12 mouse cellular contexts compared by ENCODE assay signal in the genomic region with DNA sequence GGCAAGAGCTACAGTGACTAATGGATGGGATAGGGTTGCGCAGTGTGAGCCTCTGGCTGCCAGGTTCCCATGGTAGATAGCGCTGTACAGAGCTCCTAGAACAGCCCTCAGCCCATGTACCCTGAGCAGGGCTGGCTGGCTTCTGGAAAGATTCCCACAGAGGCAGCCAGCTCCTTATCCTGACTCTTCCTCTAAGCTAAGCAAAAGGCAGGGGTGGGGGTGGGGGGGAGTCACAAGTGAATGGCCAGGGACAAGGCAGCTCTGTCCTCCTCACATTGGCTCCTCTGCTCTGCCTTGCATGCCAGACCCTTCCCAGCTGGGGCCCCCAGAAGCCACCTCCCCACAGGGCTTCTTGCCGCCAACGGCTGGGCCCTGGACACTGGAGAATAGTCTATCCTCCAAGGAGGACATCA. TPM values are rescaled to one million over a fixed set of nuclear protein-coding genes. Genes with fewer than 3 reads are reported as not detected.
DNase-seq lines count a peak whose midpoint lies in the region; ATAC-seq and TF ChIP-seq lines count a peak whose summit lies in the region.
"Had no signal": no experiment of that assay in that cellular context is flagged by ENCODE, and none has a peak within 500 bp of the region (broad histone marks: within the 10 kb centered on the region; RNA-seq: fewer than 3 reads in every experiment).

No protein-coding gene starts in this region.

- peak; percentile 25; the same call in 1 of the 2 replicates for ATAC-seq in heart, embryonic 14.5 days (ENCODE audit: insufficient number of reproducible peaks, insufficient read depth, low FRiP score, low read depth)
- peak; percentile 54; the same call in 1 of the 2 replicates for ATAC-seq in intestine, embryonic 16.5 days

- H3K79me3 ChIP-seq in C2C12 (ENCODE audit: low read depth): no peaks in the 10 kb centered on the region

- peak overlapping the region; percentile 2 for H3K9ac ChIP-seq in heart, embryonic 14.5 days (ENCODE audit: low read length)
- no peak overlapping the region for H3K9ac ChIP-seq in intestine, embryonic 16.5 days (ENCODE audit: low read depth, low read length)

- H3ac ChIP-seq in C2C12 (ENCODE audit: control insufficient read depth, insufficient read length, low read depth): no peak overlapping the region

- no peaks in the 10 kb centered on the region for H3K9me3 ChIP-seq in heart, embryonic 14.5 days (ENCODE audit: control insufficient read depth, low read length)
- H3K9me3 ChIP-seq in embryonic facial prominence, embryonic 10.5 days: no peaks in the 10 kb centered on the region
- no peaks in the 10 kb centered on the region for H3K9me3 ChIP-seq in intestine, embryonic 16.5 days (ENCODE audit: control insufficient read depth, low read length)

- H3K4me3 ChIP-seq in heart, embryonic 14.5 days (ENCODE audit: control insufficient read depth in 1 of 2, insufficient read depth in 1 of 2, low read depth in 1 of 2, low read length in 2 of 2): no peak overlapping the region
- H3K4me3 ChIP-seq in C2C12 (ENCODE audit: insufficient read depth, poor library complexity, severe bottlenecking): peak overlapping the region; percentile 2
- H3K4me3 ChIP-seq in embryonic facial prominence, embryonic 10.5 days: no peak overlapping the region
- no peak overlapping the region for H3K4me3 ChIP-seq in intestine, embryonic 16.5 days (ENCODE audit: low read length)

- intact Hi-C loops in heart, postnatal 14 days (cut with DNase I): no loop called here

- H3K36me3 ChIP-seq in heart, embryonic 14.5 days (ENCODE audit: control insufficient read depth, insufficient read depth, low read length): peaks cover 56% of the 10 kb centered on the region
- peaks cover 32% of the 10 kb centered on the region for H3K36me3 ChIP-seq in C2C12 (ENCODE audit: control insufficient read depth, insufficient read depth)
- peaks cover 78% of the 10 kb centered on the region for H3K36me3 ChIP-seq in embryonic facial prominence, embryonic 10.5 days (replicated peaks)
- H3K36me3 ChIP-seq in intestine, embryonic 16.5 days (ENCODE audit: control insufficient read depth, insufficient read depth, low read length): peaks cover 11% of the 10 kb centered on the region; the same call in 1 of the 2 replicates

- H3K27me3 ChIP-seq in heart, embryonic 14.5 days (ENCODE audit: control insufficient read depth, insufficient read depth, low read length): no peaks in the 10 kb centered on the region
- H3K27me3 ChIP-seq in C2C12 (ENCODE audit: control insufficient read depth, insufficient read depth, insufficient read length): no peaks in the 10 kb centered on the region
- H3K27me3 ChIP-seq in embryonic facial prominence, embryonic 10.5 days (replicated peaks; ENCODE audit: low read depth, poor library complexity, severe bottlenecking): no peaks in the 10 kb centered on the region
- no peaks in the 10 kb centered on the region for H3K27me3 ChIP-seq in intestine, embryonic 16.5 days (replicated peaks; ENCODE audit: control insufficient read depth, insufficient read depth, low read length)

- H3K27ac ChIP-seq in heart, embryonic 14.5 days (replicated peaks in 1 of 2; ENCODE audit: control insufficient read depth in 1 of 2, insufficient read depth in 1 of 2, low read depth in 2 of 2, low read length in 2 of 2): peak overlapping the region; percentile 57 to 71
- H3K27ac ChIP-seq in embryonic facial prominence, embryonic 10.5 days (replicated peaks): 0 out of 2 replicates have a peak overlapping the region, but pooled peaks have one; percentile 35
- H3K27ac ChIP-seq in intestine, embryonic 16.5 days (ENCODE audit: low read length): no peak overlapping the region

- peaks cover 13 to 21% of the 10 kb centered on the region in 2 experiments; a peak in 3 of 4 replicates for H3K4me1 ChIP-seq in heart, embryonic 14.5 days (ENCODE audit: control insufficient read depth in 2 of 2, insufficient read depth in 2 of 2, low read length in 2 of 2)
- peaks cover 13% of the 10 kb centered on the region; the same call in 1 of the 2 replicates for H3K4me1 ChIP-seq in embryonic facial prominence, embryonic 10.5 days
- no peaks in the 10 kb centered on the region for H3K4me1 ChIP-seq in intestine, embryonic 16.5 days (ENCODE audit: control insufficient read depth, insufficient read depth, low read length)

- no peak for DNase-seq in heart, postnatal 14 days
- DNase-seq in embryonic facial prominence, embryonic 10.5 days (ENCODE audit: low spot score): no peak
- no peak for DNase-seq in yolk sac, embryonic 10.5 days (ENCODE audit: low spot score)
- no peak for DNase-seq in retina, postnatal 1 day
- DNase-seq in cerebellum, postnatal 25 days: no peak
- DNase-seq: gastrocnemius, postnatal 10 days; lung, postnatal 4 days; thymus, postnatal 4 days had no signal

- TF ChIP-seq CTCF in C2C12 (IDR thresholded peaks at IDR 0.05; ENCODE audit: control insufficient read depth, insufficient read depth, insufficient read length): no peak

- H3K4me2 ChIP-seq in heart, embryonic 14.5 days (ENCODE audit: low read length): 0 out of 2 replicates have a peak overlapping the region, but pooled peaks have one; percentile 13
- H3K4me2 ChIP-seq in intestine, embryonic 16.5 days (ENCODE audit: low read depth, low read length): no peak overlapping the region

- WGBS in heart, embryonic 14.5 days: 85% methylated on average over 4 of the region's 4 CpGs
- 73% methylated on average over 4 of the region's 4 CpGs for WGBS in embryonic facial prominence, embryonic 10.5 days
- WGBS in intestine, embryonic 16.5 days: 94% methylated on average over 4 of the region's 4 CpGs

- H3K79me2 ChIP-seq in C2C12 (ENCODE audit: control insufficient read depth, insufficient read depth): no peaks in the 10 kb centered on the region

TF ChIP-seq in C2C12, 6 proteins besides CTCF, POLR2A, EP300 and RAD21:
- TF ChIP-seq MAX (IDR thresholded peaks at IDR 0.05) (no peak), FOSL1 (IDR thresholded peaks at IDR 0.05; ENCODE audit: insufficient read depth, low read length, poor library complexity, severe bottlenecking) (no peak), CEBPB (IDR thresholded peaks at IDR 0.05; ENCODE audit: low read depth) (no peak), USF1 (IDR thresholded peaks at IDR 0.05; ENCODE audit: low read depth) (no peak), MYOG (IDR thresholded peaks at IDR 0.05; ENCODE audit: control insufficient read depth, extremely low read depth, insufficient read length) (no peak), MYOD1 (IDR thresholded peaks at IDR 0.05; ENCODE audit: control insufficient read depth, insufficient read length, low read depth) (no peak)

RNA-seq across cellular contexts. Expression of gene Gpsm1, which starts 14.7 kb away (rescaled TPM):
- polyA plus RNA-seq in heart, embryonic 14.5 days (2014; fragmentation: Nextera tagmentation; extraction: Ambion mirVana): 36.5 and 36.9 TPM in 2 replicates
- total RNA-seq in heart, postnatal 14 days (2021): 100 to 1,000 TPM; 200 to 237 TPM
- polyA plus RNA-seq in C2C12 (2012; fragmentation: generic; extraction: Trizol): 20.6 TPM
- 96.7 and 97.2 TPM in 2 replicates for polyA plus RNA-seq in embryonic facial prominence, embryonic 10.5 days (2016; fragmentation: Nextera tagmentation; extraction: Ambion mirVana)
- polyA plus RNA-seq in intestine, embryonic 16.5 days (2015; fragmentation: Nextera tagmentation; extraction: Ambion mirVana): 22.6 and 23.2 TPM in 2 replicates

RNA-seq across cellular contexts. Expression of gene Dnlz, which starts 21.8 kb away (rescaled TPM):
- polyA plus RNA-seq in heart, embryonic 14.5 days (2014; fragmentation: Nextera tagmentation; extraction: Ambion mirVana): 27.5 and 30.8 TPM in 2 replicates
- total RNA-seq in heart, postnatal 14 days (2021): 10 to 100 TPM; 15.5 to 16.3 TPM
- polyA plus RNA-seq in C2C12 (2012; fragmentation: generic; extraction: Trizol): 35.6 TPM
- 31.5 and 32.2 TPM in 2 replicates for polyA plus RNA-seq in embryonic facial prominence, embryonic 10.5 days (2016; fragmentation: Nextera tagmentation; extraction: Ambion mirVana)
- polyA plus RNA-seq in intestine, embryonic 16.5 days (2015; fragmentation: Nextera tagmentation; extraction: Ambion mirVana): 23.3 and 24.1 TPM in 2 replicates

RNA-seq across cellular contexts. Expression of gene Card9, which starts 30.7 kb away (rescaled TPM):
- polyA plus RNA-seq in heart, embryonic 14.5 days (2014; fragmentation: Nextera tagmentation; extraction: Ambion mirVana): 0.57 and 0.61 TPM in 2 replicates
- 1 to 10 TPM; 1.3 to 1.5 TPM for total RNA-seq in heart, postnatal 14 days (2021)
- polyA plus RNA-seq in C2C12 (2012; fragmentation: generic; extraction: Trizol): 0.20 TPM
- polyA plus RNA-seq in embryonic facial prominence, embryonic 10.5 days (2016; fragmentation: Nextera tagmentation; extraction: Ambion mirVana): 0.87 and 0.96 TPM in 2 replicates
- polyA plus RNA-seq in intestine, embryonic 16.5 days (2015; fragmentation: Nextera tagmentation; extraction: Ambion mirVana): 0.86 and 1.1 TPM in 2 replicates

RNA-seq across cellular contexts. Expression of gene Ccdc187, which starts 35.7 kb away (rescaled TPM):
- 0.16 and 0.24 TPM in 2 replicates for polyA plus RNA-seq in heart, embryonic 14.5 days (2014; fragmentation: Nextera tagmentation; extraction: Ambion mirVana)
- total RNA-seq in heart, postnatal 14 days (2021): under 1 TPM; 0.10 to 0.17 TPM
- not detected for polyA plus RNA-seq in C2C12 (2012; fragmentation: generic; extraction: Trizol)
- 0.03 and 0.04 TPM in 2 replicates for polyA plus RNA-seq in embryonic facial prominence, embryonic 10.5 days (2016; fragmentation: Nextera tagmentation; extraction: Ambion mirVana)
- 0.26 and 0.27 TPM in 2 replicates for polyA plus RNA-seq in intestine, embryonic 16.5 days (2015; fragmentation: Nextera tagmentation; extraction: Ambion mirVana)
- polyA plus RNA-seq: embryonic facial prominence, embryonic 11.5 days had no signal

RNA-seq across cellular contexts. Expression of gene Snapc4, which starts 50.4 kb away (rescaled TPM):
- 15.8 and 18.3 TPM in 2 replicates for polyA plus RNA-seq in heart, embryonic 14.5 days (2014; fragmentation: Nextera tagmentation; extraction: Ambion mirVana)
- 10 to 100 TPM; 11.8 to 13.3 TPM for total RNA-seq in heart, postnatal 14 days (2021)
- polyA plus RNA-seq in C2C12 (2012; fragmentation: generic; extraction: Trizol): 11.7 TPM
- polyA plus RNA-seq in embryonic facial prominence, embryonic 10.5 days (2016; fragmentation: Nextera tagmentation; extraction: Ambion mirVana): 39.3 and 39.8 TPM in 2 replicates
- 19.1 and 20.8 TPM in 2 replicates for polyA plus RNA-seq in intestine, embryonic 16.5 days (2015; fragmentation: Nextera tagmentation; extraction: Ambion mirVana)
